ENCODE assay signal across 17 mouse cellular contexts in genomic region chr6:147953753-147954152, GRCm38 (mm10).
DNase-seq lines count a peak whose midpoint lies in the region; ATAC-seq and TF ChIP-seq lines count a peak whose summit lies in the region.
"Had no signal": no experiment of that assay in that cellular context is flagged by ENCODE, and none has a peak within 500 bp of the region (broad histone marks: within the 10 kb centered on the region; RNA-seq: fewer than 3 reads in every experiment).

No protein-coding gene starts in this region.

- H3ac ChIP-seq in myocyte (ENCODE audit: control insufficient read depth, insufficient read length), result no peak overlapping the region

- no peak overlapping the region for H3K9ac ChIP-seq in lung, postnatal 0 days (replicated peaks; ENCODE audit: low read depth)
- no peak overlapping the region for H3K9ac ChIP-seq in kidney, postnatal 0 days (ENCODE audit: low read depth, low read length)
- H3K9ac ChIP-seq in heart, embryonic 11.5 days (ENCODE audit: low read depth, low read length), result no peak overlapping the region
- H3K9ac ChIP-seq: forebrain, embryonic 15.5 days; hindbrain, embryonic 15.5 days; limb, embryonic 13.5 days; neural tube, embryonic 12.5 days had no signal

- no peak for TF ChIP-seq CTCF in lung, postnatal 0 days (IDR thresholded peaks at IDR 0.05)
- no peak for TF ChIP-seq CTCF in lung, adult 2 months (IDR thresholded peaks at IDR 0.05; ENCODE audit: insufficient read depth, low read length)
- no peak for TF ChIP-seq CTCF in kidney, postnatal 0 days (IDR thresholded peaks at IDR 0.05; ENCODE audit: low read depth)

- peak; percentile 28 for DNase-seq in lung, postnatal 0 days (ENCODE audit: low spot score)
- no peak for DNase-seq in lung, adult 2 months
- DNase-seq in gonadal fat pad, adult 2 months (ENCODE audit: low read depth), result peak; percentile 65
- DNase-seq in kidney, postnatal 0 days (ENCODE audit: low spot score), result no peak
- DNase-seq in neural tube, embryonic 10.5 days (ENCODE audit: extremely low spot score, low spot score), result no peak
- no peak for DNase-seq in hindbrain, embryonic 10.5 days (ENCODE audit: low spot score)
- DNase-seq: adrenal gland, postnatal 25 days; heart, adult 2 months; spleen, adult 18-20 months; thymus, postnatal 25 days had no signal

- no peak overlapping the region for H3K27ac ChIP-seq in lung, postnatal 0 days (ENCODE audit: low read length)
- 0 out of 2 replicates have a peak overlapping the region, but pooled peaks have one; percentile 25 for H3K27ac ChIP-seq in kidney, postnatal 0 days
- H3K27ac ChIP-seq in hindbrain, embryonic 10.5 days, result no peak overlapping the region
- no peak overlapping the region for H3K27ac ChIP-seq in heart, embryonic 11.5 days (ENCODE audit: low read depth, low read length)
- H3K27ac ChIP-seq: forebrain, embryonic 15.5 days; heart, adult 2 months; hindbrain, embryonic 15.5 days; limb, embryonic 13.5 days; neural tube, embryonic 12.5 days; stomach, postnatal 0 days had no signal

- no peaks in the 10 kb centered on the region for H3K4me1 ChIP-seq in lung, postnatal 0 days (ENCODE audit: insufficient read depth, low read depth, low read length)
- H3K4me1 ChIP-seq in lung, adult 2 months (ENCODE audit: control insufficient read depth, insufficient read depth, low read length), result no peaks in the 10 kb centered on the region
- no peaks in the 10 kb centered on the region for H3K4me1 ChIP-seq in kidney, postnatal 0 days (replicated peaks; ENCODE audit: insufficient read depth, low read length)
- no peaks in the 10 kb centered on the region for H3K4me1 ChIP-seq in hindbrain, embryonic 10.5 days (replicated peaks)
- no peaks in the 10 kb centered on the region for H3K4me1 ChIP-seq in heart, embryonic 11.5 days (ENCODE audit: control insufficient read depth, insufficient read depth, low read length)
- H3K4me1 ChIP-seq: forebrain, embryonic 15.5 days; hindbrain, embryonic 15.5 days; neural tube, embryonic 12.5 days had no signal

- peak; percentile 72 for ATAC-seq in lung, postnatal 0 days
- peak; percentile 88 for ATAC-seq in kidney, postnatal 0 days (replicated peaks; ENCODE audit: low FRiP score, low read depth)
- no peak for ATAC-seq in heart, embryonic 11.5 days (replicated peaks; ENCODE audit: insufficient number of reproducible peaks, low FRiP score, low TSS enrichment)

- H3K27me3 ChIP-seq in lung, postnatal 0 days (replicated peaks; ENCODE audit: insufficient read depth, low read length), result no peaks in the 10 kb centered on the region
- H3K27me3 ChIP-seq in kidney, postnatal 0 days (ENCODE audit: insufficient read depth, low read length), result no peaks in the 10 kb centered on the region
- no peaks in the 10 kb centered on the region for H3K27me3 ChIP-seq in myocyte (ENCODE audit: control insufficient read depth, insufficient read depth, insufficient read length)
- H3K27me3 ChIP-seq in hindbrain, embryonic 10.5 days (ENCODE audit: insufficient read depth, poor library complexity, severe bottlenecking), result no peaks in the 10 kb centered on the region
- H3K27me3 ChIP-seq in heart, embryonic 11.5 days (ENCODE audit: control insufficient read depth, insufficient read depth, low read length), result no peaks in the 10 kb centered on the region
- H3K27me3 ChIP-seq: forebrain, embryonic 15.5 days; hindbrain, embryonic 15.5 days; neural tube, embryonic 12.5 days had no signal

- no peak overlapping the region for H3K4me2 ChIP-seq in lung, postnatal 0 days (replicated peaks; ENCODE audit: low read depth, low read length)
- H3K4me2 ChIP-seq in kidney, postnatal 0 days (ENCODE audit: low read length), result no peak overlapping the region
- no peak overlapping the region for H3K4me2 ChIP-seq in myocyte (ENCODE audit: low read depth)
- no peak overlapping the region for H3K4me2 ChIP-seq in heart, embryonic 11.5 days
- H3K4me2 ChIP-seq: forebrain, embryonic 15.5 days; hindbrain, embryonic 15.5 days; limb, embryonic 13.5 days; neural tube, embryonic 12.5 days had no signal

- H3K4me3 ChIP-seq in lung, postnatal 0 days (ENCODE audit: low read depth, low read length), result no peak overlapping the region
- H3K4me3 ChIP-seq in lung, adult 2 months (replicated peaks; ENCODE audit: extremely low read depth, low read depth, low read length), result no peak overlapping the region
- H3K4me3 ChIP-seq in kidney, postnatal 0 days (replicated peaks; ENCODE audit: low read depth, low read length), result no peak overlapping the region
- H3K4me3 ChIP-seq in myocyte, result no peak overlapping the region
- no peak overlapping the region for H3K4me3 ChIP-seq in hindbrain, embryonic 10.5 days
- H3K4me3 ChIP-seq in heart, embryonic 11.5 days (ENCODE audit: low read depth, low read length), result no peak overlapping the region
- H3K4me3 ChIP-seq: forebrain, embryonic 15.5 days; heart, adult 2 months; hindbrain, embryonic 15.5 days; limb, embryonic 13.5 days; neural tube, embryonic 12.5 days had no signal

- TF ChIP-seq POLR2A in lung, adult 2 months (IDR thresholded peaks at IDR 0.05; ENCODE audit: borderline replicate concordance, extremely low read depth, low read depth, low read length), result no peak
- TF ChIP-seq POLR2A in myocyte (IDR thresholded peaks at IDR 0.05; ENCODE audit: insufficient read length, low read depth), result no peak

- H3K36me3 ChIP-seq in lung, postnatal 0 days (ENCODE audit: insufficient read depth, low read length), result no peaks in the 10 kb centered on the region
- no peaks in the 10 kb centered on the region for H3K36me3 ChIP-seq in kidney, postnatal 0 days (ENCODE audit: insufficient read depth, low read length)
- no peaks in the 10 kb centered on the region for H3K36me3 ChIP-seq in myocyte (ENCODE audit: control insufficient read depth, insufficient read depth)
- H3K36me3 ChIP-seq in hindbrain, embryonic 10.5 days, result no peaks in the 10 kb centered on the region
- no peaks in the 10 kb centered on the region for H3K36me3 ChIP-seq in heart, embryonic 11.5 days (ENCODE audit: control insufficient read depth, insufficient read depth, low read length)
- H3K36me3 ChIP-seq: forebrain, embryonic 15.5 days; hindbrain, embryonic 15.5 days; limb, embryonic 13.5 days; neural tube, embryonic 12.5 days had no signal

- H3K9me3 ChIP-seq in lung, postnatal 0 days (ENCODE audit: low read length), result no peaks in the 10 kb centered on the region
- no peaks in the 10 kb centered on the region for H3K9me3 ChIP-seq in kidney, postnatal 0 days (replicated peaks; ENCODE audit: low read length)
- no peaks in the 10 kb centered on the region for H3K9me3 ChIP-seq in hindbrain, embryonic 10.5 days
- no peaks in the 10 kb centered on the region for H3K9me3 ChIP-seq in heart, embryonic 11.5 days (replicated peaks; ENCODE audit: control insufficient read depth, low read length)
- H3K9me3 ChIP-seq: forebrain, embryonic 15.5 days; hindbrain, embryonic 15.5 days; limb, embryonic 13.5 days; neural tube, embryonic 12.5 days had no signal

- H3K79me2 ChIP-seq in myocyte (ENCODE audit: control insufficient read depth, insufficient read depth), result no peaks in the 10 kb centered on the region

- no peak for TF ChIP-seq EP300 in lung, postnatal 0 days (IDR thresholded peaks at IDR 0.05)

- 52% methylated on average over 7 of the region's 7 CpGs for WGBS in lung, postnatal 0 days
- 67% methylated on average over 7 of the region's 7 CpGs for WGBS in lung, adult 2 months
- WGBS in kidney, postnatal 0 days, result 78% methylated on average over 7 of the region's 7 CpGs
- WGBS in hindbrain, embryonic 10.5 days, result 90% methylated on average over 7 of the region's 7 CpGs
- WGBS in heart, embryonic 11.5 days (ENCODE audit: insufficient replicate concordance), result 83% methylated on average over 7 of the region's 7 CpGs

TF ChIP-seq in myocyte, 11 proteins besides CTCF, POLR2A, EP300 and RAD21:
- TF ChIP-seq CEBPB (IDR thresholded peaks at IDR 0.05; ENCODE audit: insufficient read depth, poor library complexity, severe bottlenecking) (peak; percentile 65; the same call in 1 of the 2 replicates), SRF (IDR thresholded peaks at IDR 0.05; ENCODE audit: control insufficient read depth, insufficient read length, low read depth) (no peak)
TF ChIP-seq in myocyte: peak in this region for 1.

Comparison
In these comparisons a context has a peak if more than half of its experiments do, and no peak if none do; other contexts are left out.
1. DNase-seq: peak in lung, postnatal 0 days (single experiment) and gonadal fat pad, adult 2 months (single experiment); none in lung, adult 2 months (single experiment), kidney, postnatal 0 days (single experiment), neural tube, embryonic 10.5 days (single experiment) and hindbrain, embryonic 10.5 days (single experiment).